Mouse (Mus musculus) ES-Bruce4 (cell line): Measurements from ENCODE around the gene Prpf40b.

ENCODE experiments used
- CTCF ChIP-seq: IDR thresholded peaks from one replicate; pipeline ENCODE4 v1.8.1; 2011; ENCODE audit warnings: low read depth, low read length
- EP300 ChIP-seq: IDR thresholded peaks from 2 replicates; pipeline ENCODE4 v1.6.1; 2011; ENCODE audit warnings: low read depth, low read length; ENCODE audit not compliant: insufficient read depth
- POLR2A ChIP-seq: IDR thresholded peaks from one replicate; pipeline ENCODE4 v1.8.1; 2011; ENCODE audit warnings: low read length; ENCODE audit not compliant: insufficient read depth

GRCm38 (mm10) chr15:99310617-99311016 lies 15.7 kb downstream of the Prpf40b start:
- TF ChIP-seq EP300: no peak
- no peak for TF ChIP-seq CTCF
- no peak for TF ChIP-seq POLR2A
